Mouse (Mus musculus): ENCODE measurements at regions not wholly inside any gene's neighbourhood (a gene's known extent, or its start where the extent isn't known, plus 50 kb on each side); places are given as distances from the start of the nearest gene placed in this dataset.

- DNase-seq = no peak
These were observed 581.4 kb upstream of the N6amt1 start for GRCm38 (mm10) chr16:86772586-86772985.

- DNase-seq = no peak
These were observed 585.1 kb upstream of the N6amt1 start for GRCm38 (mm10) chr16:86768912-86769311.

- no peak for DNase-seq
These were observed 585.6 kb upstream of the N6amt1 start for GRCm38 (mm10) chr16:86768355-86768754.

GRCm38 (mm10) chr16:86765974-86766373 is 588.0 kb upstream of the N6amt1 start:
- DNase-seq = no peak

- no peak for DNase-seq
These were observed 612.7 kb upstream of the N6amt1 start for GRCm38 (mm10) chr16:86741236-86741635.

GRCm38 (mm10) chr16:86718982-86719771 is 634.8 kb upstream of the N6amt1 start:
- DNase-seq = no peak

- DNase-seq = no peak
These were observed 635.6 kb upstream of the N6amt1 start for GRCm38 (mm10) chr16:86718353-86718752.

DNA sequence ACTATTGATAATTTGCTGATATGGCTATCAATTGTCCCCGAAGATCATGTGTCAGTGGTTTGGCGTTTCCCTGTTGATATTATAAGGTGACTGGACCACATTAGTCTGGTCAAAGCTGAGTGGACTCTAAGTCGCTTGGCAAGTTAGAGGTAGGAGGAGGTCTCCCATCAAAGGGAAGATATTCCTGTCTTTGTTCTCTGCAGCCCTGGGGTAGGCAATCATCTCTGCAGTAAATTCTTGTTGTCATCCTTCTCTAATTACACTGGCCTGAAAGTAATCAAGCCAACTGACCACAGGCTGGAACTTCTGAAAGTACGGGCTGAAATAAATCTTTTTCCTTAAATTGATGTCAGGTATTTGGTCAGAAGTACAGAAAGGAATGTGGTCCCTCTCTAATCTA is 652.3 kb upstream of the N6amt1 start:
- DNase-seq = no peak

DNA sequence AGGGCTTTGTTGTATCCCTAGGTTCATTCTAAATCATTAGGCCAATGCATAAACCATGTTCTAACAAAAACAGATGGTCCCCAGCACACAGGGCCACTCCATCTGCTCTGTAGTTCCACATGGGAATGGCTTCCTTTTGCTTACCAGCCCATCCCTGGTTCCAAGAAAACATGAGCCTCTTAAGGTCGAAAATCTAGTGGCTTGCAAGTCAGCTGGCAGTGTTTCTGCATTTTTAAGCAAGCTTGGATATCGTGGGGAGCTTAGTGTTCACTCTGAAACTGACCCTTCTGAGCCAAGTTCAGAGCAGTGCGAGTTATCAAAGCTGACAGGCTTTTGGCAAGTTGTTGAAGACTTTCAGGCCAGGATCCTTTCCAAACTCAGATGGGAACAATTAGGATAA is 659.5 kb upstream of the N6amt1 start:
- DNase-seq = peak; percentile 36

DNA sequence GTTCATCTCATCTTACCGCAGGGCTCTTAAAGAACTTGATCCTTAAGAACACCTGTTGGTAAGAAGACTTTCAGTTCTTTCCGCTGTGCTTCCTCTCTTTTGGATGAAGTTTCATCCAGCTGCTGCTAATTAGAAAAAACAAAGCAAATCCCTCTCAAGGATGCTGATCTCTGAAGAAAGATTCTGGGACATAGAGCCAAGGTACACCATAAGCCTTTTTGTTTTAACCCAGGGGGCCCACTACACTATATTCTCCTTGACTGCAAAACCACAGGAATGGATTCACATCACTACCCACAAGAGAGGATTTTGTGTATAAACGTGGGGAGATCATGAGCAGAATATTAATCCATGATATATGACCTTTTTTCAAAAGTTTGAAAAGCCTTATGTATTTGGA is 694.8 kb upstream of the N6amt1 start:
- DNase-seq = no peak

DNA sequence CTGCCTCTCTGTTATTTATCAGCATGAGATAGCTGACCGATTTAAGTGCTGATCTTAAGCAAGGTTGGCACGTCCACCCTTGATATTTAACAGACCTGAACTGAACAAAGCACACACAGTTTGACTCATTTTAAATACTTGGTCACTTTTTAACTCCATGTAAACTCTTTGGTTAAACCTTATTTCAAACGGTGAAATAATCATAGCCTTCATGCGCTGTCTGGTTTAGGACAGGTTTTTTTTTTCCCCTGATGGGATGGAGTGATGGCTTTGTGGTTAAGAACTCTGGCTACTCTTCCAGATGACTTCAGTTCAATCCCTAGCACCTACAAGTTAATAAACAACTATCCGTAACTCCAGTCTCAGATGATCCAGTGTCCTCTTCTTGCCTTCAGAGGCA is 706.7 kb upstream of the N6amt1 start:
- no peak for DNase-seq

DNA sequence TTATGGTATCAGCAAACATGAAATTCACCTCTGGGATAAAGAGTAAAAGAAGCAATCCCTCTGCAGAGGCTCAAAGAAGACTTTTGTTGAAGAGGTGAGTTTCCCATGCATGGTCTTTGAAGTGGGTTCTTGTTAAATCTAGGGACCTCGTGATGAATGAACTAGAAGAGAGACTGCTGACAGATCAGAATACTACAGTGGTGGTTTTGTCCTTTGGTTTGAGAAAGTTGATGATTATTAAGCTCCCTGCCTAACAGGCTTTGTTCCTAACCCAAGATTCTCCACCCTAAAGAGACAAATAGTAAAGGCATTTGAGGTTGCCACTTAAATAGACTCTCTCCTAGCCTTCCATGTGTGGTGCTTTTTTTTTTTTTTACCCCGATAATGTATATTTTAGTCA is 707.2 kb upstream of the N6amt1 start:
- DNase-seq = no peak

DNA sequence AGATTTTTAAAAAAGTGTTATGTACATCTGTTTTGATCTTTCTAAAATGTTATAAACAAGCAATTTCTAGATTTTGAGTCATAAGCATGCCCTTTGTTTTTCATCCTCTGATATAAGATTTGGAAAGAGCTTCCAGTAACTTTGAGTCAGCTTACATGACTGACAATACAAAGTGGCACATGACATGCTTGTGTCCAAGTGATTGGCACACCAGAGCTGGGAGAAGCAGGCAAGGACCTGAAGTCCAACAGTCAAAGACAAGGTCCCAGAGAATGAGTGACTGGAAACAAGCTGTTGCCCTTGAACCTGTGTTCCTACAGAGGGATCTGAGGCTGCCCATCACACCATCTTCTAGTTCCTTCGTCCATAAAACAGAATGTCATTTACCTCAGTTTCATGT is 708.5 kb upstream of the N6amt1 start:
- DNase-seq = peak; percentile 10

- DNase-seq = peak; percentile 7
These were observed 709.1 kb upstream of the N6amt1 start for GRCm38 (mm10) chr16:86644912-86645312.

DNA sequence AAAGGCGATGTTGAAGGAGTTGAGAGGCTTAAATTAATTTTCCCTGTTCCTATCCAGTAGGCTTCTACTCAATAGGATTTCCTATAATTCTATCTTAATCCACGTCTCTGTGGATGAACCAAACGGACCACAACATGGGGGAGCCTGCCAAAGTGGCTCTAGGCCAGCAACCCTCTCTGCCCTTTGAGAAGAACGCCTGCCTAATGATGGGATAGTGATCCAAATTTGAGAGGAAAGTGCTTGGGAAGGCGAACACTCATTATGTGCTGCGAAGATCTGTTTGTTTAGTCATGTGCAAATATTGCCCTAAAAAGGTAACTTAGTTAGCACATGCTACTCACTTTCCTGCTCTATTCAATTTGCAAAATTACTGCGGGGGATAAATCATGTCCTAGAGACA is 702.5 kb upstream of the Adamts5 start:
- no peak for DNase-seq

GRCm38 (mm10) chr16:86594992-86595391 is 693.4 kb upstream of the Adamts5 start:
- no peak for DNase-seq

- peak; percentile 40 for DNase-seq
These were observed 684.4 kb upstream of the Adamts5 start for GRCm38 (mm10) chr16:86586044-86586443.

- no peak for DNase-seq
These were observed 676.7 kb upstream of the Adamts5 start for GRCm38 (mm10) chr16:86578281-86578680.

DNA sequence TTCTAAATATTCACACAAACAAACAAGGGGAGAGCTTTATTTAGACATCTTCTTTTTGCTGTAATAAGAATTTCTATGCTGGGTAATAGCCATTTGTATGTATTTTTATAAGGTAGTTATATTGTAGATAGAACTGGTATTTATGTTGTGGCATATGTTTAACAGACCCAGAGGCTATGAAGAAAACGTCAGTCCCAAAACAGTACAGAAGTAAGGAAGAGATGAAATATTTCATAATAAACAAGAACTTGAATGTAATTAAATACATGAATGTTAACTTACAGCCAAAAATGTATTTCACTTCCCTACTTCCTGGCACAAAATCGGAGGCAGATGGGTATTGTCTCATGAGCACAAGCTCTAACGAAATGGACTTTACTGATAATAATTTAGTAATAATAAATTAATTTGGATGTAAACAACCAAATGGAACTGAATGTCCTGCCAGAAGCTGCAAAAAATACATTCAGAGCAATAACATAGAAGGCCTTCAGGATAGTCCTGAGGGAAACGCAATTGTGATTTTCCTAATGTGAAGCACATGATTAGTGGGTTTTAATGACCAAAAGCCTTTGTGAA is 645.9 kb upstream of the Adamts5 start:
- no peak for DNase-seq

GRCm38 (mm10) chr16:86546905-86547304 is 645.3 kb upstream of the Adamts5 start:
- DNase-seq = no peak

DNA sequence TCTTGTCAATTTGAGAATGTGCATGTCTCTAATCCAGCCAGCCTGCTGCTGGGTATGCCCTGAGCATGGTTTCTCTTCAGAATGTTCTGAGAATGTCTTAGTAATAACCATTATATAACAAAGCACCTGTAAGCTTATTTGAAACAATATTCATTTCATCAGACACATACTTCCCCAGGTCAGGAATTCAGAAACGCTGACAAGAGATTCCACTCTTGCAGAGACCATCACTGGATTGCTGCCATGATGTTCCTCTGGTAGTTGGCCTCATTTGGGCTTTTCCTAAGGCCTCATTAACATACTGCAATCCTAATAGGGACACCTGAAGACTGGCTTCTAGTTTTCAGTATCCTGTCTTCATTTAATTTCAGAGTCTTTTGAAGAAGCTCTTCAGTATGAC is 642.5 kb upstream of the Adamts5 start:
- no peak for DNase-seq

GRCm38 (mm10) chr16:86536479-86536878 is 634.9 kb upstream of the Adamts5 start:
- DNase-seq = no peak

DNA sequence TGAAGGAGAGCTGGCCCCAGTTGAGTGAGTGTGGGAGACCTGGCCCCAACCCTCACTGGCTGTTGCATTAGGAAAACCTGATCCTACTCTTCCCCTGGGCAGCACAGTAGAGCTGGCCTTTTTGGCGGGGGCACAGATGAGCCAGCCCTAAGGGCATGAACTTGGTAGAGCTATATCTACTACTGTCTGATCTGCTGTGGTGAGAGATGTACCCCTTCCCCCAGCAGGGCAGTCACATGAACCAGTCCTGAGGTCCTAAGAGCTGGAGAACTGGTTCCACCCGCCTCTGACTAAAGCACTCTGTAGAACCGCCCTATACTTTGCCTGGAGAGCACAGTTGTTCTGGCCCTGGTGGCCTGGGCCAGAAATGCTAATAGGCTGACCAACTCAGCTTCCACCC is 622.5 kb upstream of the Adamts5 start:
- DNase-seq = no peak

- DNase-seq = no peak
These were observed 615.3 kb upstream of the Adamts5 start for GRCm38 (mm10) chr16:86516935-86517334.

Measured in adrenal gland, postnatal 14 days (tissue).